Mouse (Mus musculus): ENCODE results near the gene Tfeb.

- no peak for TF ChIP-seq ELF1 (IDR thresholded peaks at IDR 0.05; ENCODE audit: low read depth, low read length)
- TF ChIP-seq POLR2A (IDR thresholded peaks at IDR 0.05; ENCODE audit: low read depth, low read length): no peak
- TF ChIP-seq MYC (IDR thresholded peaks at IDR 0.05; ENCODE audit: low read depth, low read length): no peak
- TF ChIP-seq CTCF (conservative IDR thresholded peaks at IDR 0.05 in 1 of 2, IDR thresholded peaks at IDR 0.05 in 1 of 2; ENCODE audit: low read depth in 2 of 2, low read length in 2 of 2): no peak
- no peak for TF ChIP-seq ETS1 (conservative IDR thresholded peaks at IDR 0.05; ENCODE audit: low read depth, low read length)
- no peak for TF ChIP-seq ZMIZ1 (IDR thresholded peaks at IDR 0.05; ENCODE audit: low read depth, low read length)
Measured at GRCm38 (mm10) chr17:47805047-47805835, 68.4 kb downstream of the Tfeb start.

Data from CH12.LX (cell line).